Mouse (Mus musculus): ENCODE measurements around the gene Rtn4rl1. TPM values are rescaled to one million over a fixed set of nuclear protein-coding genes. Genes with fewer than 3 reads are reported as not detected.

Gene Rtn4rl1
- polyA plus RNA-seq, 1 experiment from 2014 or later = 18.7 TPM

GRCm38 (mm10) chr11:75227632-75228031 lies 34.0 kb downstream of the Rtn4rl1 start:
- DNase-seq (ENCODE audit: low read depth, low spot score) = no peak
- ChIA-PET POLR2A (no interaction called here), CTCF (no interaction called here)
- TF ChIP-seq CTCF (IDR thresholded peaks at IDR 0.05) = no peak
- no peak for ATAC-seq
- no peaks in the 10 kb centered on the region for H3K27me3 ChIP-seq
- in situ Hi-C loops (cut with MboI; ENCODE audit: low pct_unique_long_range_greater_than_20kb) = loop anchor here (5.0 kb wide), 1 partner anchor 35 kb away; the partner anchor contains the start of genes Dph1 and Rtn4rl1

- CTCF ChIA-PET = no interaction called here
- H3K27me3 ChIP-seq = no peaks in the 10 kb centered on the region
- no peak for ATAC-seq
- TF ChIP-seq CTCF (IDR thresholded peaks at IDR 0.05) = no peak
- POLR2A ChIA-PET = no interaction called here
- no peak for DNase-seq (ENCODE audit: low read depth, low spot score)
- in situ Hi-C loops (cut with MboI; ENCODE audit: low pct_unique_long_range_greater_than_20kb) = loop anchor here (5.0 kb wide), 1 partner anchor 37 kb away; the partner anchor contains the start of genes Dph1 and Rtn4rl1
Observed at GRCm38 (mm10) chr11:75229289-75229688, 35.7 kb downstream of the Rtn4rl1 start.

GRCm38 (mm10) chr11:75230272-75230760 lies 36.7 kb downstream of the Rtn4rl1 start:
- no peak for ATAC-seq
- DNase-seq (ENCODE audit: low read depth, low spot score) = no peak
- in situ Hi-C loops (cut with MboI; ENCODE audit: low pct_unique_long_range_greater_than_20kb) = no loop called here
- POLR2A ChIA-PET = no interaction called here
- CTCF ChIA-PET = interaction anchor here (1.4 kb wide), 1 partner anchor 25 kb away, joined by 3 read pairs; no protein-coding TSS in a partner anchor
- TF ChIP-seq CTCF (IDR thresholded peaks at IDR 0.05) = no peak
- H3K27me3 ChIP-seq = no peaks in the 10 kb centered on the region

- H3K27me3 ChIP-seq = no peaks in the 10 kb centered on the region
- no peak for DNase-seq (ENCODE audit: low read depth, low spot score)
- ChIA-PET POLR2A (interaction anchor here (0.6 to 0.9 kb wide), 4 partner anchors 16 to 41 kb away, joined by 3 to 4 read pairs (median 4); partner anchors contain the start of gene Rtn4rl1), CTCF (interaction anchor here (0.7 to 3.1 kb wide), 17 partner anchors 11 to 73 kb away, joined by 3 to 14 read pairs (median 4); no protein-coding TSS in a partner anchor)
- in situ Hi-C loops (cut with MboI; ENCODE audit: low pct_unique_long_range_greater_than_20kb) = no loop called here
- peak; percentile 85 for TF ChIP-seq CTCF (IDR thresholded peaks at IDR 0.05)
- ATAC-seq = no peak
Observed at GRCm38 (mm10) chr11:75231756-75232155, 38.2 kb downstream of the Rtn4rl1 start.

- no peak for ATAC-seq
- ChIA-PET POLR2A (interaction anchor here (0.8 kb wide), 1 partner anchor 42 kb away, joined by 3 read pairs; no protein-coding TSS in a partner anchor), CTCF (interaction anchor here (0.8 to 3.1 kb wide), 14 partner anchors 11 to 72 kb away, joined by 3 to 14 read pairs (median 4); no protein-coding TSS in a partner anchor)
- in situ Hi-C loops (cut with MboI; ENCODE audit: low pct_unique_long_range_greater_than_20kb) = no loop called here
- DNase-seq (ENCODE audit: low read depth, low spot score) = no peak
- no peaks in the 10 kb centered on the region for H3K27me3 ChIP-seq
- no peak for TF ChIP-seq CTCF (IDR thresholded peaks at IDR 0.05)
Observed at GRCm38 (mm10) chr11:75232434-75232833, 38.9 kb downstream of the Rtn4rl1 start.

- no peak for DNase-seq (ENCODE audit: low read depth, low spot score)
- no peaks in the 10 kb centered on the region for H3K27me3 ChIP-seq
- no peak for ATAC-seq
- ChIA-PET POLR2A (no interaction called here), CTCF (interaction anchor here (1.2 to 2.5 kb wide), 5 partner anchors 9 to 55 kb away, joined by 3 to 7 read pairs (median 5); no protein-coding TSS in a partner anchor)
- in situ Hi-C loops (cut with MboI; ENCODE audit: low pct_unique_long_range_greater_than_20kb) = no loop called here
- TF ChIP-seq CTCF (IDR thresholded peaks at IDR 0.05) = no peak
Observed at GRCm38 (mm10) chr11:75234745-75235144, 41.2 kb downstream of the Rtn4rl1 start.

GRCm38 (mm10) chr11:75240158-75240934 lies 46.8 kb downstream of the Rtn4rl1 start:
- DNase-seq (ENCODE audit: low read depth, low spot score) = no peak
- CTCF ChIA-PET = no interaction called here
- no peak for ATAC-seq
- in situ Hi-C loops (cut with MboI; ENCODE audit: low pct_unique_long_range_greater_than_20kb) = no loop called here
- TF ChIP-seq CTCF (IDR thresholded peaks at IDR 0.05) = no peak
- POLR2A ChIA-PET = no interaction called here
- H3K27me3 ChIP-seq = no peaks in the 10 kb centered on the region

GRCm38 (mm10) chr11:75242710-75243255 lies 49.2 kb downstream of the Rtn4rl1 start:
- ATAC-seq = no peak
- CTCF ChIA-PET = interaction anchor here (1.7 kb wide), 1 partner anchor 9 kb away, joined by 6 read pairs; no protein-coding TSS in a partner anchor
- no peaks in the 10 kb centered on the region for H3K27me3 ChIP-seq
- no peak for TF ChIP-seq CTCF (IDR thresholded peaks at IDR 0.05)
- no peak for DNase-seq (ENCODE audit: low read depth, low spot score)
- POLR2A ChIA-PET = interaction anchor here (0.8 kb wide), 1 partner anchor 16 kb away, joined by 3 read pairs; no protein-coding TSS in a partner anchor
- in situ Hi-C loops (cut with MboI; ENCODE audit: low pct_unique_long_range_greater_than_20kb) = no loop called here

- ChIA-PET POLR2A (interaction anchor here (1.4 to 2.0 kb wide), 3 partner anchors 8 to 46 kb away, joined by 3 to 5 read pairs (median 4); no protein-coding TSS in a partner anchor), CTCF (interaction anchor here (0.8 to 1.2 kb wide), 3 partner anchors 7 to 51 kb away, joined by 3 read pairs; partner anchors contain the start of gene Rtn4rl1)
- TF ChIP-seq CTCF (IDR thresholded peaks at IDR 0.05) = no peak
- H3K27me3 ChIP-seq = no peaks in the 10 kb centered on the region
- ATAC-seq (no peak), DNase-seq (ENCODE audit: low read depth, low spot score) (no peak)
- in situ Hi-C loops (cut with MboI; ENCODE audit: low pct_unique_long_range_greater_than_20kb) = no loop called here
Observed at GRCm38 (mm10) chr11:75244368-75245275, 51.0 kb downstream of the Rtn4rl1 start.
